Mouse (Mus musculus): Measurements from ENCODE around the gene Dnaaf3. TPM values are rescaled to one million over a fixed set of nuclear protein-coding genes. Genes with fewer than 3 reads are reported as not detected.
A peak's percentile ranks its signal among the peaks of the same experiment; 100 is the strongest.

Gene Dnaaf3
- polyA plus RNA-seq, 1 experiment: 2.2 TPM

DNA sequence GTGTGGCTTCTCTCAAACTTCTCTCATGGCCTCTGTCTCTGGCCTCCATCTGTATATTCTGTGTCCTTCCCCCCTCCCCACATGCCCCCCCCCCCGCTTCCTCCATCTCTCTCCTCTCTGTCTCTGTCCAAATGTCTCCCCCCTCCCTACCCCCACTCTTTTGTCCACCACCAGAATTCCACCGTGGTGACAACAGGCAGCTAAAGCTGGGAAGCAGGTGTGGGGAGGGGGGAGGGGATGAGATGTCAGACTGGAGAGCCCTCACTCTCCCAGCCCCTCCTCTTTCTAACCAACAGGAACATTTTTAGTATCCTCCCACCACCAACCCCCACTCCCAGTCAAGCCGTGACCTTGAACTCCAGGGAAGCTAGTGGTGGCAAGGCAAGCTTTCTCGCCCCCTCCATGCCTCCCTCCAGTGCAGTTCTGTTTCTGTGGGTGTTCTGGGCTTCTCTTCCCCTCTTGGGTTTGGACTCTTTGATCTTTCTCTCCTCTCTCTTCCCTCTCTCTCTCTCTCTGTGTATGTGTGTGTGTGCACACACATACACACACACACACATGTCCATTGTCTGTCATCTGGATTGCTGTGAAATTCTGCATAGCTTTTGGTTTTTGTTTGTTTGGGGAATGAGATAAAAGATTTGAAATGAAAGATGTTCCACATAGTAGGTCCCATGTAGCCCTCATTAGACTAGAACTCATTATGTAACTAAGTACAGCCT lies 15.8 kb downstream of the Dnaaf3 start, which contains the start of gene Tnnt1:
Tnnt1 (minus strand) TSS at position 51 of the 719 bp plus-strand sequence.
- no peak within 1 kb of the TSS for H3K27ac ChIP-seq (ENCODE audit: control insufficient read depth, insufficient read depth, low read depth, low read length, poor library complexity)
- TF ChIP-seq CTCF (IDR thresholded peaks at IDR 0.05; ENCODE audit: control insufficient read depth, insufficient read depth, low read length) (no peak), POLR2A (IDR thresholded peaks at IDR 0.05; ENCODE audit: borderline replicate concordance, control insufficient read depth, low read depth, low read length) (no peak)
- 54% methylated on average over 4 of the region's 4 CpGs for WGBS
- peaks cover 3% of the 10 kb centered on the region; the same call in 1 of the 2 replicates for H3K4me1 ChIP-seq (ENCODE audit: control insufficient read depth, insufficient read depth, low read length)
- no peak within 1 kb of the TSS for H3K4me3 ChIP-seq (replicated peaks; ENCODE audit: control insufficient read depth, low read depth, low read length)

DNA sequence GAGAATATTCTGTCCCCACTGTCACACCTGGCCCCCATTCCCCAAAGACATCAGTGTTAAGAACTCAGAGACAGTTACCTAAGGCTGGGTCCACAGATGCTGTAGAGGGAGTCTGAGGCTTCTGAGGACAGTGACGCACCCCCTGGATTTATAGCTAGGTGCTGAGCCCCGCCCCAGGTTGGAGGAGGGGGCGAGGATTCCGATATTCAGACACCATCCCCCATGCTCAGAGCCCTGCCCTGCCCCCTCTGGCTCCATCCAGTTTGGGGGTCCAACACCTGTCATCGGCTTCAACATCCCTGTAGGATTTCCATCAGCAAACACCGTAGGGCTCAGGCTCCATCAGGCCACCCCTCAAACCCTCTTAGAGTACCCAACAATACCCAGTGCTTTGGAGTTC lies 16.4 kb downstream of the Dnaaf3 start:
- Histone ChIP-seq H3K4me1 (ENCODE audit: control insufficient read depth, insufficient read depth, low read length) (peaks cover 3% of the 10 kb centered on the region; the same call in 1 of the 2 replicates), H3K27ac (ENCODE audit: control insufficient read depth, insufficient read depth, low read depth, low read length, poor library complexity) (no peak overlapping the region), H3K4me3 (replicated peaks; ENCODE audit: control insufficient read depth, low read depth, low read length) (no peak overlapping the region)
- 82% methylated on average over 6 of the region's 6 CpGs for WGBS
- no peak for TF ChIP-seq POLR2A (IDR thresholded peaks at IDR 0.05; ENCODE audit: borderline replicate concordance, control insufficient read depth, low read depth, low read length)
- TF ChIP-seq CTCF (IDR thresholded peaks at IDR 0.05; ENCODE audit: control insufficient read depth, insufficient read depth, low read length): no peak

DNA sequence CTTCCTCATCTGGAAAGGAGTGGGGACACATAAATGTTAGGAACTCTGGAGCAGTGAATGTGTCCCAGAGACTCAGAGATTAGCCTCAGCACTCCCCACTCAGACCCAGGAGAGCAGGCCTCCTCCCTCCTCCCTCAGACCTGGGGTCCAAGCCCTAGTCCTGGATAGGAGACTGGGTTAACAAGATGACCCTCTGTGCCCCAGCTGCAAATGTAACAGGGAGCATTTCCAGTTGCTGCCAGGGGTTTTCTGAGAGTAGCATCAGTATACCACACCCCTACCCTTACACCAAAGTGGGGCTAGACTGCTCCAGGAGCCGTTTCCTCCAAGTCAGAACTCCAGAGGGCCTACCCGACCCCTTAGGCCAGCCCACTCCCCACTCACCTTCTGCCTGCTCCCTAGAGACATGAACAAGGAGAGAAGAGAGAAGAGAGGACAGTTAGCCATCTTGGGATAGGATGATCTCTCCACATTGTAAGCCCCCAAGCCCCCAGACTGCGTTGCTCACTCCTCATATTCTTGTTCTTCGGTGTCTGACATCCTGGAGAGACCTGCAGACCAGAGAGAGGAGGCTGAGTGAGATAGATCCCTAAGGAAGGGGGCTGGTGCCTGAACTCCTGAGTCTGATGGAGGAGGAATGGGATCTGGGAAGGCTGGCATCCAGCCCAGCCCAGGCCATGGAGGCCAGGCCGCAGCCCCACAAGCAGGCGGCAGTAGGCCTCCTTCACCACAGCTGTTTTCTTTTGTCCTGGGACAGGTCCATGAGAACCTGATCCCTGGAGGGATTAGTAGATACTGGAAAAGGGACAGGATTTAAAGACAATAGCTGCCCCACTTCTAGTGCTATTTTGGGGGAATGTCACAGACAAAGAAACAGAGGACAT lies 18.2 kb downstream of the Dnaaf3 start:
- TF ChIP-seq CTCF (IDR thresholded peaks at IDR 0.05; ENCODE audit: control insufficient read depth, insufficient read depth, low read length): no peak
- TF ChIP-seq POLR2A (IDR thresholded peaks at IDR 0.05; ENCODE audit: borderline replicate concordance, control insufficient read depth, low read depth, low read length): no peak
- peaks cover 4% of the 10 kb centered on the region for H3K4me1 ChIP-seq (ENCODE audit: control insufficient read depth, insufficient read depth, low read length)
- 84% methylated on average over 6 of the region's 6 CpGs for WGBS
- no peak overlapping the region for H3K4me3 ChIP-seq (replicated peaks; ENCODE audit: control insufficient read depth, low read depth, low read length)
- no peak overlapping the region for H3K27ac ChIP-seq (ENCODE audit: control insufficient read depth, insufficient read depth, low read depth, low read length, poor library complexity)

DNA sequence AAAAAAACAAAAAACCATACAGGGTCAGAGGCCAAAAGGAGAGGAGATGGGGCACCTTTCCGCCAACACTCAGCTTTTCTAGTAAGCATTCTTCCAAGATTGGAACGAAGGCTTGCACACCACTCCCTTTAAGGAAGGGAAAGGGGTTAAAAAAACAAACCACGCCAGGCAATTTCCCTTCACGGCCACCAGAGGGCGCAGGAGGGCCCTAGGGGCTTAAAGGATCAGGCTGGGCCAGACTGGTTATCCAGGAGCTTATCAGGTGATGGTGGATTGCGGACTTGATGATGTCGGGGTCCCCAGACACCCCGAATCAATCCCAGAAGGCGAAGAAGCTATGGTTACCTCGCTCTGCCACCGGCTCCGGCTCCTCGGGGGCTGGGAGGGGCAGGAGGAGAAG lies 19.0 kb downstream of the Dnaaf3 start:
- Histone ChIP-seq H3K4me1 (ENCODE audit: control insufficient read depth, insufficient read depth, low read length) (peaks cover 2% of the 10 kb centered on the region; the same call in 1 of the 2 replicates), H3K27ac (ENCODE audit: control insufficient read depth, insufficient read depth, low read depth, low read length, poor library complexity) (no peak overlapping the region), H3K4me3 (replicated peaks; ENCODE audit: control insufficient read depth, low read depth, low read length) (no peak overlapping the region)
- WGBS: 27% methylated on average over 13 of the region's 13 CpGs
- TF ChIP-seq CTCF (IDR thresholded peaks at IDR 0.05; ENCODE audit: control insufficient read depth, insufficient read depth, low read length) (peak; percentile 85), POLR2A (IDR thresholded peaks at IDR 0.05; ENCODE audit: borderline replicate concordance, control insufficient read depth, low read depth, low read length) (no peak)

DNA sequence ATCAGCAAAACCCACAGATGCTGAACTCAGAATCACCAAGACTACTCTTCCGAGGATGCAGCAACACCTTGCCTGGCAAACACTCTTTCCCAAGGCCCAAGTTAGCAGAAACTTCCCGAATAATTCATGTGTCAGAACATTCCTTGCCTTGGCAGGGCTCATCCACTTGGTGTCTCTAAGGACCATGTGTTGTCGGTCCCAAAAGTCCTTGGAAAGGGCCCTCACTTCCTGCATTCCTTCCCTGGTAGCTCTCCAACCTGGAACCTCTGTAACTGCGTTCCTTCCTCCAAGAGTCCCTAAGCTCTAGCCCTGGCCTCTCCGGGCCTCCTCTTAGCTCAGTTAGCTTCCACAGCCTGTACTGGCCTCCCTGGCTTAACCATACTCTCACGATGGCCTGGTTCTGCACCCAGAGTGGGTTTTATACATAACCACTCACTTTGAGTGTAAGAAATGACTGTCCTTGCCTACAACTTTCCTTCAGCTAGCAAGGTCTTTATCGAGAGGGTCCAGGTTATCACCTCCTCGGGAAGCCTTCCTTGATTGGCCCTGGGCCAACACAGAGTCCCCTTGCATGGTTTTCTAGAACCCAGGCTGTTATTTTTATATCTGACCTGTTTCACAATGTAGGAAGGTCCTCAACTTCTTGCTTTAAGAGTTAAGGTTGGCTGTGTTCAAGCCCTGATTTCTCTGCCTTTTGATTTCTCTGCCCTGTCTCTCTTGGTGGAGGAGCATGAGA lies 20.6 kb downstream of the Dnaaf3 start:
- H3K4me3 ChIP-seq (replicated peaks; ENCODE audit: control insufficient read depth, low read depth, low read length): no peak overlapping the region
- peaks cover 3% of the 10 kb centered on the region; the same call in 1 of the 2 replicates for H3K4me1 ChIP-seq (ENCODE audit: control insufficient read depth, insufficient read depth, low read length)
- 77% methylated on average over 8 of the region's 8 CpGs for WGBS
- TF ChIP-seq POLR2A (IDR thresholded peaks at IDR 0.05; ENCODE audit: borderline replicate concordance, control insufficient read depth, low read depth, low read length) (no peak), CTCF (IDR thresholded peaks at IDR 0.05; ENCODE audit: control insufficient read depth, insufficient read depth, low read length) (no peak)
- no peak overlapping the region for H3K27ac ChIP-seq (ENCODE audit: control insufficient read depth, insufficient read depth, low read depth, low read length, poor library complexity)

DNA sequence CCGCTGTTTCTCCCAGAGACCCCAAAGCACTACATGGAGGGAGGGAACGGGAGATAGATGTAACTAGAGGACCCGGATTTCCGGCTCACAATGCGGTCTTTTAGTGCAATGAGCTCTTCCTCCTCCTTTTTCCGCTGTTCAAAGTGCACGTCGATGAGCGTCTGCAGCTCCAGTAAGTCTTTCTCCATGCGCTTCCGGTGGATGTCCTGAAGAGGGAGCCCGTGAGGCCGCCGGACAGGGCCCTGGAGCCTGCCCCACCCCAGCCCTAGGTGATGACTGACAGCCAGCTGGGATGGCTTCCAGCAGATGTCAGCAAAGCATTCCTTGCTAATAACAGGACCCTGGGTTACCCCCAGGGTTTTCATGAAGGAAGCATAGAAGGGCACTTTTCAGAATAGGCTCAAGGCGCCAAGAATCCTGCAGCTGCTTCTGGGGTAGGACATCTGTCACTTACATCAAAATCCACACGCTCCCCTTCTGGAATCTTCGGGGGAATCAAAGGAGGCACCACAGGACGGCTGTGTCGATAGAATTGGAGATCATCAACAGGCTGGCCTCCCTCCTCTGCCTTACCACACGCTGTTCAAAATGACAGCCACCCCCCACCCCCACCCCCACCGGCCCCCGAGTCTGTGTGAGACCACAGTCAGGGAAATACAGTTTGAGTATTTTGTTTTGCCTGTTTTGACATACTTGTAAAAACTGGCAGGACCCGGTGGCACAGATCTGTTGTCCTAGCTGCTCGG lies 22.2 kb downstream of the Dnaaf3 start:
- TF ChIP-seq CTCF (IDR thresholded peaks at IDR 0.05; ENCODE audit: control insufficient read depth, insufficient read depth, low read length) (peak; percentile 79), POLR2A (IDR thresholded peaks at IDR 0.05; ENCODE audit: borderline replicate concordance, control insufficient read depth, low read depth, low read length) (no peak)
- Histone ChIP-seq H3K4me3 (replicated peaks; ENCODE audit: control insufficient read depth, low read depth, low read length) (no peak overlapping the region), H3K27ac (ENCODE audit: control insufficient read depth, insufficient read depth, low read depth, low read length, poor library complexity) (0 out of 2 replicates have a peak overlapping the region, but pooled peaks have one; percentile 20), H3K4me1 (ENCODE audit: control insufficient read depth, insufficient read depth, low read length) (peaks cover 5% of the 10 kb centered on the region)
- WGBS: 25% methylated on average over 24 of the region's 24 CpGs

DNA sequence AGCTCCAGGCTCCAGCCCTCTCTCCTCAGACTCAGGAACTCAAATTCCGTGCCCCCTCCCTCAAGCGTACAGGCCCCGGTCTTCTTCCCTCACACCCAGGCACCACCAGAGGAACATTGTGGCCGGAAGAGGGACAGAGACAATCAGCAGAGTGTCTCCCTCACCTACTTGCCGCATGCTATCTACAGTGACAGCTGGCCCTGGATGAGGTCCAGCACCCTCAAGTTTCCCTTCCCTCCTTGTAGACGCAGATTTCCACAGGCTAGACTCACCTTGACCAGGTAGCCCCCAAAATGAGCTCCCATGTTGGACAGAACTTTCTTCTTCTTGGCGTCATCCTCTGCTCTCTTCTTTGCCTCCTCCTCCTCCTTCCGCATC lies 23.5 kb downstream of the Dnaaf3 start:
- 43% methylated on average over 8 of the region's 8 CpGs for WGBS
- H3K4me3 ChIP-seq (replicated peaks; ENCODE audit: control insufficient read depth, low read depth, low read length): peak overlapping the region; percentile 22
- peak overlapping the region; percentile 14; the same call in 1 of the 2 replicates for H3K27ac ChIP-seq (ENCODE audit: control insufficient read depth, insufficient read depth, low read depth, low read length, poor library complexity)
- H3K4me1 ChIP-seq (ENCODE audit: control insufficient read depth, insufficient read depth, low read length): peaks cover 11% of the 10 kb centered on the region
- TF ChIP-seq POLR2A (IDR thresholded peaks at IDR 0.05; ENCODE audit: borderline replicate concordance, control insufficient read depth, low read depth, low read length): no peak
- TF ChIP-seq CTCF (IDR thresholded peaks at IDR 0.05; ENCODE audit: control insufficient read depth, insufficient read depth, low read length): no peak
